Mouse (Mus musculus): ENCODE measurements around the gene Fam131c. TPM values are rescaled to one million over a fixed set of nuclear protein-coding genes. Genes with fewer than 3 reads are reported as not detected.

Gene Fam131c
- polyA plus RNA-seq, 1 experiment from 2014 or later = 2.9 TPM

DNA sequence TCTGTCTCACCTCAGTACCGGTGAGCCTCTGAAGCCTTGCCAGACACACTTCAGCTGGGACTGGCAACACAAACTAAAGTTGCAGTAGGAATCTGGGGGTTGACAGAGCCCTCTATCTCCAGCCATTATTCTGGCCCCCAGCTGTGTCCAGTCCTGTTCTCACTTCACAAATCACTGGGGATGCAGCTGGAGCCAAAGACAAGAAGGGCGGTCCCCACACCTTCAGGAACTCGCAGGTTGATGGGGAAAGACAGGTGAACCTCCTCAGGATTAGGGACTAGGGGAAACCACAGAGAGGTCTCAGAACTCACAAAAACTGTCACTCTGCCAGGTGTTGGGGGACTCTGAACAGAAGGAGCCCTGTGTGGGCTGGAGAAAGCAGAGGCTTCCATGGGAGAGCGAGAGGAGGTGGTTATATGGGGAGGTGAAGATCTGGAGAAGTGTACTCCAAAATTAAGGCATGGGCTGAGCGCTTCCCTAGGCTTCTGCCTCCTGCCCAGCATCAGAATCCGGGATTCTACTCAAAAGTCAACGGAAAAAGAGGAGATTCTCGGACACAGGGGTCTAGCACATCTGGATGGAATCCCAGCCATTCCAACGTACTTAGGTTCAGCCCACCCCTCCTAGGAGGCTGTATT is 52.3 kb downstream of the Fam131c start, which contains the start of gene Hspb7:
TSS of gene Hspb7 (plus strand) at position 588 of the 638 bp plus-strand sequence.
- Histone ChIP-seq H3K27me3 (replicated peaks; ENCODE audit: control insufficient read depth, insufficient read depth, low read length) (no peaks in the 10 kb centered on the region), H3K9ac (ENCODE audit: low read depth, low read length) (no peak within 1 kb of the TSS), H3K36me3 (ENCODE audit: control insufficient read depth, insufficient read depth, low read length) (no peaks in the 10 kb centered on the region), H3K4me2 (ENCODE audit: low read depth, low read length) (no peak within 1 kb of the TSS), H3K4me3 (ENCODE audit: low read depth, low read length) (no peak within 1 kb of the TSS), H3K4me1 (ENCODE audit: control insufficient read depth, insufficient read depth, low read length) (peaks cover 4% of the 10 kb centered on the region), H3K9me3 (ENCODE audit: control insufficient read depth, low read length) (no peaks in the 10 kb centered on the region; the same call in 1 of the 2 replicates), H3K27ac (replicated peaks; ENCODE audit: low read depth, low read length) (no peak within 1 kb of the TSS)
- no peak for DNase-seq (ENCODE audit: low spot score)
- ATAC-seq (ENCODE audit: low read depth) = no peak
- 45% methylated on average over 9 of the region's 9 CpGs for WGBS

DNA sequence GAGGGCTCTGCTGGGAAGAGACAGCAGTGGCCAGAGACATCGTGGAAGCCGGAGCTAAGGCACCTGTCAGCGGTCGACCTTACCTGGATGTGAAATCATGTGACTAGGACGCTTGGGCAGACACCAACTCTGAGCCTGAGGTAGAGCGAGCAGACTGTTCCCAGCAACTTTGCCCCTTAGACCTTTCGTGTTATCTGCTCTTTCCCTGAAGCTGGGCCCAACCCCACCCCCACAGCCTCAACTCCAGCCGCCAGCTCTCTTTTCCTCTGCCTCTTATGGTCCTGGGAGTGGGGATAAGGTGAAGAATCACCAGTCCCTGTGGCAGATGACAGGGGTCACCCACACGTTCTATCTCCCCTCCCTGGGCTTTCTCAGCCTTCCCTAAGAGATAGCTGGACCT is 52.9 kb downstream of the Fam131c start:
- DNase-seq (ENCODE audit: low spot score) (no peak), ATAC-seq (ENCODE audit: low read depth) (no peak)
- Histone ChIP-seq H3K4me3 (ENCODE audit: low read depth, low read length) (no peak overlapping the region), H3K27me3 (replicated peaks; ENCODE audit: control insufficient read depth, insufficient read depth, low read length) (no peaks in the 10 kb centered on the region), H3K9me3 (ENCODE audit: control insufficient read depth, low read length) (no peaks in the 10 kb centered on the region; the same call in 1 of the 2 replicates), H3K27ac (replicated peaks; ENCODE audit: low read depth, low read length) (no peak overlapping the region), H3K4me1 (ENCODE audit: control insufficient read depth, insufficient read depth, low read length) (peaks cover 4% of the 10 kb centered on the region), H3K9ac (ENCODE audit: low read depth, low read length) (no peak overlapping the region), H3K36me3 (ENCODE audit: control insufficient read depth, insufficient read depth, low read length) (no peaks in the 10 kb centered on the region), H3K4me2 (ENCODE audit: low read depth, low read length) (no peak overlapping the region)
- 46% methylated on average over 9 of the region's 9 CpGs for WGBS

DNA sequence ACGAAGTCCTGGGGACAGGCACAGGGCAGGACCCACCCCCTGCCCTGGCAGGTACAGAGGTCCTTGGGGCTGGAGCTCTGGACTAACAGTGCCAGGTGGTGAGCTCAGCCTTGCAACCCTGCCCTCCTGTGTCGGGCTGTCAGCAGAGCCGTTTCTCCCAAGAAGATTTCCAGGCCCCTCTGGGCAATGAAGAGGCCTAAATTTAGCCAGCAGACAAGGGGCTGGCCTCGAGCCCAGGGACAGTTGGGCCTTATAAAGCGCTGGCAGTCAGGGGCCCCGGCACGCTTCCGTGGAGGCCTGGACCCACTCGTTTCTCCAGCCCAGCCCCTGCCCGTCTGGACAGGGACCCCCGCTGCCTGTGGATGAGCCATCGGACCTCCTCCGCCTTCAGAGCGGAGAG is 53.4 kb downstream of the Fam131c start:
- DNase-seq (ENCODE audit: low spot score) (peak; percentile 14), ATAC-seq (ENCODE audit: low read depth) (no peak)
- 65% methylated on average over 8 of the region's 14 CpGs for WGBS
- Histone ChIP-seq H3K9me3 (ENCODE audit: control insufficient read depth, low read length) (no peaks in the 10 kb centered on the region; the same call in 1 of the 2 replicates), H3K27ac (replicated peaks; ENCODE audit: low read depth, low read length) (no peak overlapping the region), H3K36me3 (ENCODE audit: control insufficient read depth, insufficient read depth, low read length) (no peaks in the 10 kb centered on the region), H3K9ac (ENCODE audit: low read depth, low read length) (no peak overlapping the region), H3K4me1 (ENCODE audit: control insufficient read depth, insufficient read depth, low read length) (peaks cover 5% of the 10 kb centered on the region), H3K27me3 (replicated peaks; ENCODE audit: control insufficient read depth, insufficient read depth, low read length) (no peaks in the 10 kb centered on the region), H3K4me2 (ENCODE audit: low read depth, low read length) (no peak overlapping the region), H3K4me3 (ENCODE audit: low read depth, low read length) (no peak overlapping the region)

DNA sequence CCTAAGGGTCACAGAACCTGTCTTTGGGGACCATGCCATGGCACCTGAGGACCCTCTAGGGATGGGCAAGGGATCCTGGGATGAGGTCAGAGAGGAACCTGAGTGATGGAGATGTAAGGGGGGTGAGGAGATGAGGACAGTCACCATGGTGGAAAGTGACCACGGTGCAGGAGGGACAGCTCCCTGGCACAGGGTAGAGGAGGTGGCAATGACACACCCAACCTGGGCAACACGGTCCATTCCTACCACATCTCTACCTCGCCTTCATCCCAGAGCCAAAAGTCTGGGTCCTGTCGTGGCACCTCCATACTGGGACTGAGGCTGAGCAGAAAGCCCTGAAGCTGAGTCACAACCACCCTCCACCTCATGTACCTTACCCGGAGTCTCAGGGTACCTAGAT is 54.8 kb downstream of the Fam131c start:
- Histone ChIP-seq H3K9me3 (ENCODE audit: control insufficient read depth, low read length) (no peaks in the 10 kb centered on the region), H3K4me3 (ENCODE audit: low read depth, low read length) (no peak overlapping the region), H3K27me3 (replicated peaks; ENCODE audit: control insufficient read depth, insufficient read depth, low read length) (no peaks in the 10 kb centered on the region), H3K9ac (ENCODE audit: low read depth, low read length) (no peak overlapping the region), H3K4me1 (ENCODE audit: control insufficient read depth, insufficient read depth, low read length) (peaks cover 7% of the 10 kb centered on the region), H3K4me2 (ENCODE audit: low read depth, low read length) (no peak overlapping the region), H3K36me3 (ENCODE audit: control insufficient read depth, insufficient read depth, low read length) (no peaks in the 10 kb centered on the region), H3K27ac (replicated peaks; ENCODE audit: low read depth, low read length) (no peak overlapping the region)
- WGBS = 89% methylated on average over 5 of the region's 5 CpGs
- DNase-seq (ENCODE audit: low spot score) (no peak), ATAC-seq (ENCODE audit: low read depth) (no peak)

- no peaks in the 10 kb centered on the region for H3K27me3 ChIP-seq (replicated peaks; ENCODE audit: control insufficient read depth, insufficient read depth, low read length)
- H3K4me3 ChIP-seq (ENCODE audit: low read depth, low read length) = no peak overlapping the region
- 82% methylated on average over 5 of the region's 5 CpGs for WGBS
- no peaks in the 10 kb centered on the region for H3K36me3 ChIP-seq (ENCODE audit: control insufficient read depth, insufficient read depth, low read length)
- no peak overlapping the region for H3K4me2 ChIP-seq (ENCODE audit: low read depth, low read length)
- no peak overlapping the region for H3K27ac ChIP-seq (replicated peaks; ENCODE audit: low read depth, low read length)
- ATAC-seq (ENCODE audit: low read depth) (no peak), DNase-seq (ENCODE audit: low spot score) (no peak)
- H3K4me1 ChIP-seq (ENCODE audit: control insufficient read depth, insufficient read depth, low read length) = peaks cover 7% of the 10 kb centered on the region
- no peaks in the 10 kb centered on the region for H3K9me3 ChIP-seq (ENCODE audit: control insufficient read depth, low read length)
- H3K9ac ChIP-seq (ENCODE audit: low read depth, low read length) = no peak overlapping the region
Observed at GRCm38 (mm10) chr4:141423288-141423687, 55.3 kb downstream of the Fam131c start.

DNA sequence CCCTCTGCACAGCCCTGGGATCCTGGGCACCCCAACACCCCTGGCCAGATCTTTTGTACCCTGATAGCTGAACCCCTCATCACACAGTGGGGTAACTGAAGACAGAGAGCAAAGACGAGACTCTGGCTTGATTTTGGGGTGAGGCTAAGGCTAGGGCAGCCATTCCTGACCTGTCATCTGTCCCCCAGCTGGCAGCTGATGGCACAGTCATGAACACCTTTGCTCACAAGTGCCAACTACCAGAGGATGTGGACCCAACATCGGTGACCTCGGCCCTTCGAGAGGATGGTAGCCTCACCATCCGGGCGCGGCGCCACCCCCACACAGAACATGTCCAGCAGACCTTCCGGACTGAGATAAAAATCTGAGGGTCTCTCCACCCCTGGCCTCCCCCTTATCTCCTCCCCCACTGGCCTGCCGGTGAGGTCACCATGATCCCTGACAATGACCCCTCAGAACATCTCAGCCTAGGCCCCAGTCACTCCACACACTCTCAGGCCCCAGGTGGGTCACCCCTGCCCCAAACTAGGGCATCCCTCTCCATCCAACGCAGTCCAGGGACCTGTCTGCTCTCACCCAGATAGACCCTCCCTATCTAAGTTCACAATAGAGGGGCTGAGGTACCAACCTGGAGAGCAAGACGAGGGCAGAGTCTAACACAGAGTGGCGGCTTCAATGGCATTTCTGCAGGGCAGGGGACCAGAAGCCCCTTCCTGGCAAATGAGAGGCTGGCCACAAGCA is 55.8 kb downstream of the Fam131c start:
- no peak overlapping the region for H3K9ac ChIP-seq (ENCODE audit: low read depth, low read length)
- no peak for DNase-seq (ENCODE audit: low spot score)
- H3K4me3 ChIP-seq (ENCODE audit: low read depth, low read length) = no peak overlapping the region
- no peak for ATAC-seq (ENCODE audit: low read depth)
- no peak overlapping the region for H3K27ac ChIP-seq (replicated peaks; ENCODE audit: low read depth, low read length)
- no peak overlapping the region for H3K4me2 ChIP-seq (ENCODE audit: low read depth, low read length)
- H3K36me3 ChIP-seq (ENCODE audit: control insufficient read depth, insufficient read depth, low read length) = no peaks in the 10 kb centered on the region
- no peaks in the 10 kb centered on the region for H3K27me3 ChIP-seq (replicated peaks; ENCODE audit: control insufficient read depth, insufficient read depth, low read length)
- no peaks in the 10 kb centered on the region for H3K9me3 ChIP-seq (ENCODE audit: control insufficient read depth, low read length)
- 79% methylated on average over 9 of the region's 13 CpGs for WGBS
- H3K4me1 ChIP-seq (ENCODE audit: control insufficient read depth, insufficient read depth, low read length) = peaks cover 7% of the 10 kb centered on the region

DNA sequence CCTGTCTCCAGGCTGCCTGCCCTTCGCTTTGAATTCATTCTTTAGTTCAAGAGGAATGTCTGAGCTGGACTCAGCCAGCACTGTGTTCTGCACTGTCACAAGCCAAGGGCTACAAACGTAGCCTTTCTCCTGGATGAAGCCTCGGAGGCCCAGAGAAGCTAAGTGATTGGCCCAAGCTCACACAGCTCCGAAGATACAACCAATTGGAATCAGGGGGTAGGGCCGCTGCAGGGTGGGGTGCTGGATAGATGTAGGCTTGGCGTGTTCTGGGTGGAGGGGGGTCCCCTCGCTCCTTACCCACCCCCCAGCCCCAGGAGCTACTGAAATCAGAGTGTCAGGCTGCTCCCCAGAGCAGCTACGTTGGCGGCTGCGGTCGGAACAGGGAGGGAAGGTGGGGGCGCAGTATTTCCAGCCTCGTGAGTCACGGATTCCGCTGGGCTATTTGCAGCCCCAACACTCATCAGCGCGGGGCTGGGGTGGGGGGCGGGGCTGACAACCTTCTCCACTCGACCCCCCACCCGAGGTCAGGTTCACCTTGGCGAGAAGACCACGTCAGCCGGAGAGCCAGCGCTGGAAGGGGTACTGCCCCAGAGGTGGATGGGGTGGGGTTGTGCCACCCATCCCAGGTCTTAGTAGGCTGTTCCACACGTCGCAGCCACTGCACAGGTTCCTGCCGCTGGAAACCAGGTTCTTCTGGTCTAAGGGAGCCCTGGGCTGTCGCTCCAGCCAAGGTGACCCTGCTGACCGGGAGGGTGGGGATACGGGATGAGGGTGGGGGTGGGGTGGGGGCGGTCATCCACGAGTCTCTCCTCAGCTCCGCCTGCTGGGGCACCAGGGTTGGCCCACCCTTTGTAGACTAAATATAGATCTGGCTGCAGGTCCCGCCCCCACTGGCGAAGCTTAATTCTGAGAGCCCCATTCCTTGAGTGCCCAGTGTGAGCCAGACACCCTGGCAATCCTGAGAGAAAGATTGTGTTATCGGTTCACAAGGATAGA is 57.8 kb downstream of the Fam131c start:
- Histone ChIP-seq H3K4me1 (ENCODE audit: control insufficient read depth, insufficient read depth, low read length) (peaks cover 7% of the 10 kb centered on the region), H3K9ac (ENCODE audit: low read depth, low read length) (peak overlapping the region; percentile 58), H3K27me3 (replicated peaks; ENCODE audit: control insufficient read depth, insufficient read depth, low read length) (no peaks in the 10 kb centered on the region), H3K4me2 (ENCODE audit: low read depth, low read length) (peak overlapping the region; percentile 84), H3K36me3 (ENCODE audit: control insufficient read depth, insufficient read depth, low read length) (no peaks in the 10 kb centered on the region), H3K9me3 (ENCODE audit: control insufficient read depth, low read length) (no peaks in the 10 kb centered on the region), H3K4me3 (ENCODE audit: low read depth, low read length) (peak overlapping the region; percentile 44), H3K27ac (replicated peaks; ENCODE audit: low read depth, low read length) (peak overlapping the region; percentile 67; the same call in 1 of the 2 replicates)
- 3% methylated on average over 27 of the region's 36 CpGs for WGBS
- peak; percentile 94 for ATAC-seq (ENCODE audit: low read depth)
- peak; percentile 86 for DNase-seq (ENCODE audit: low spot score)

All from embryonic facial prominence, embryonic 14.5 days (tissue).